Mouse (Mus musculus) hindbrain, postnatal 0 days (tissue): ENCODE measurements around the gene Hgfac. TPM values are rescaled to one million over a fixed set of nuclear protein-coding genes. Genes with fewer than 3 reads are reported as not detected.
A peak's percentile ranks its signal among the peaks of the same experiment; 100 is the strongest.

Source experiments
- ATAC-seq: fragments of 200-750 bp; cut with Nextera tagmentation; 2 replicates; pipeline ENCODE4 v1.8.0; 2017; ENCODE audit warnings: mild to moderate bottlenecking, moderate TSS enrichment, moderate library complexity
- DNase-seq: peaks from one replicate; pipeline ENCODE4 v3.0.0-alpha.2; 2015; ENCODE audit warnings: low spot score
- H3K27ac ChIP-seq: fragments of 300-500 bp; sonication (generic); 2 replicates; pipeline ENCODE4 v1.5.1; 2014; ENCODE audit warnings: mild to moderate bottlenecking
- H3K27me3 ChIP-seq: fragments of 300-500 bp; sonication (generic); 2 replicates; pipeline ENCODE4 v1.6.1; 2014; ENCODE audit warnings: low read length, mixed read lengths; ENCODE audit not compliant: insufficient read depth
- H3K36me3 ChIP-seq: fragments of 300-500 bp; sonication (generic); 2 replicates; pipeline ENCODE4 v1.6.1; 2014; ENCODE audit warnings: low read length, mixed read lengths; ENCODE audit not compliant: insufficient read depth
- H3K4me1 ChIP-seq: fragments of 300-500 bp; sonication (generic); 2 replicates; pipeline ENCODE4 v1.6.1; 2014; ENCODE audit warnings: antibody characterized with exemption, low read length, mixed read lengths; ENCODE audit not compliant: insufficient read depth
- H3K4me2 ChIP-seq: fragments of 300-500 bp; sonication (generic); 2 replicates; pipeline ENCODE4 v1.6.1; 2014; ENCODE audit warnings: low read depth, mild to moderate bottlenecking, low read length, moderate library complexity, mixed read lengths
- H3K4me3 ChIP-seq: fragments of 300-500 bp; sonication (generic); 2 replicates; pipeline ENCODE4 v1.5.1; 2014; ENCODE audit warnings: low read length
- H3K9ac ChIP-seq: fragments of 300-500 bp; sonication (generic); replicated peaks from 2 replicates; pipeline ENCODE4 v1.6.1; 2014; ENCODE audit warnings: mild to moderate bottlenecking, low read length, moderate library complexity, mixed read lengths
- H3K9me3 ChIP-seq: fragments of 300-500 bp; sonication (generic); 2 replicates; pipeline ENCODE4 v1.6.1; 2016; ENCODE audit warnings: low read length, mixed read lengths
- CTCF ChIP-seq: IDR thresholded peaks from 2 replicates; pipeline ENCODE4 v1.5.1; 2016; ENCODE audit warnings: antibody characterized with exemption, control low read depth, low read depth
- WGBS: fragments of 180-500 bp; shearing (Covaris S2); extraction: QIAGEN DNeasy Blood & Tissue Kit; methylation state at CpG from one replicate; pipeline ENCODE4 v1.1.7; 2014; 5-methylcytosine and 5-hydroxymethylcytosine counted together
- polyA plus RNA-seq: library from polyadenylated mRNA; unstranded; fragments of >200 nt; fragmentation: Nextera tagmentation; extraction: Ambion mirVana; gene quantifications from 2 replicates; pipeline ENCODE4 v1.2.1, GENCODE M21; 2015
- total RNA-seq: library from RNA; depleted of rRNA; stranded (reverse); fragments of >200 nt; gene quantifications from 2 replicates; pipeline ENCODE4 v1.2.3, GENCODE M21; 2014

Hgfac gene
- total and polyA plus RNA-seq, 2 experiments from 2014 or later: 0.78 TPM; not detected in 1

DNA sequence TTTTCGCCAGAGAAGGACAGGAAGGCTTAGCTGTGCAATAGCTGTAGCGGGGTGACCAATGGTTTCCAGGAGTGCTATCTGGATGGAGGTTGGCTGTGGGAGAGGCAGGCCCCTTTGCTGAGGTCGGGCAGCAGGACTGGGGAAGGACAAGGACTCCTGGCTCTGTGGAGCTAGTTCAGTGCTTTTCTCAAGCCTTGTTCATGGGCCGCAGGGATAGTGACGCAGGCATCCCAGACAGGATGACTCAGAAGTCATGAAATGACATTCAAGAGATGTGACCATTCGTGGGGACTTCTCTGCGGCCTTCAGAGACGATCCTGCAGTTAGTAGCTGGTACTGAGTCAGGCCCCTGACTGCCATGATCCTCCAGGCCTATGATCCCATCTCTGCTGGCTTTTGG is 29.0 kb downstream of the Hgfac start:
- 91% methylated on average over 8 of the region's 8 CpGs for WGBS
- H3K9me3 ChIP-seq: no peaks in the 10 kb centered on the region
- H3K4me2 ChIP-seq: no peak overlapping the region
- H3K4me3 ChIP-seq: no peak overlapping the region
- no peak for TF ChIP-seq CTCF
- H3K9ac ChIP-seq: no peak overlapping the region
- DNase-seq (no peak), ATAC-seq (no peak)
- no peaks in the 10 kb centered on the region for H3K27me3 ChIP-seq
- no peaks in the 10 kb centered on the region for H3K4me1 ChIP-seq
- no peaks in the 10 kb centered on the region for H3K36me3 ChIP-seq
- no peak overlapping the region for H3K27ac ChIP-seq

- Histone ChIP-seq H3K9me3 (no peaks in the 10 kb centered on the region), H3K4me1 (no peaks in the 10 kb centered on the region), H3K27me3 (no peaks in the 10 kb centered on the region), H3K27ac (no peak overlapping the region), H3K9ac (no peak overlapping the region), H3K4me3 (no peak overlapping the region), H3K4me2 (no peak overlapping the region), H3K36me3 (no peaks in the 10 kb centered on the region)
- whole genome bisulfite sequencing: 20% methylated on average over 7 of the region's 7 CpGs
- DNase-seq: peak; percentile 76
- no peak for TF ChIP-seq CTCF
- peak; percentile 62 for ATAC-seq
These were observed 29.6 kb downstream of the Hgfac start for GRCm38 (mm10) chr5:35070953-35071352.

DNA sequence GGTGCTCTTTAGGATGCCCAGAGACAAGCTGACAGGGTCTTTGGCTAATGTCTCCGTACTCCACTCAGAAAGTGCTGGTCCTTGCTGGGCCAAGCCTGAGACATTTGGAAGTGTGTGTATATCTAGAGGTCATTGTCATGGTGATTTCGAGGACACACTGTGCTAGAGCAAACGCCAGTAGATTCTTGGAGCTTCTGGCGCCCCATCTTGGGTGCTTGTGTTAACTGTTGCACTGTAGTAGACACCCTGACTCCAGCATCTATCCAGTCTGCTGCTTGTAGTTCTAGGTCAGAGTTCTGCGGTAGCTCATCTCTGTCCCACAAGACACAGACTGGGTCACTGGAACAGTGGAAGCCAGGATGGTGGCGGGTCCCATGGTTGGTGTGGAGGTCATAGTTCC is 30.5 kb downstream of the Hgfac start:
- Histone ChIP-seq H3K4me2 (no peak overlapping the region), H3K27me3 (no peaks in the 10 kb centered on the region), H3K4me3 (no peak overlapping the region), H3K9me3 (no peaks in the 10 kb centered on the region), H3K27ac (no peak overlapping the region), H3K4me1 (no peaks in the 10 kb centered on the region), H3K9ac (no peak overlapping the region), H3K36me3 (no peaks in the 10 kb centered on the region)
- DNase-seq: no peak
- TF ChIP-seq CTCF: no peak
- WGBS: 88% methylated on average over 6 of the region's 6 CpGs
- no peak for ATAC-seq

- DNase-seq: no peak
- Histone ChIP-seq H3K27ac (no peak overlapping the region), H3K9ac (no peak overlapping the region), H3K4me3 (no peak overlapping the region), H3K27me3 (no peaks in the 10 kb centered on the region), H3K4me2 (no peak overlapping the region), H3K36me3 (no peaks in the 10 kb centered on the region), H3K4me1 (no peaks in the 10 kb centered on the region), H3K9me3 (no peaks in the 10 kb centered on the region)
- 85% methylated on average over 11 of the region's 11 CpGs for WGBS
- TF ChIP-seq CTCF: no peak
- no peak for ATAC-seq
These were observed 31.9 kb downstream of the Hgfac start for GRCm38 (mm10) chr5:35073235-35073634.

DNA sequence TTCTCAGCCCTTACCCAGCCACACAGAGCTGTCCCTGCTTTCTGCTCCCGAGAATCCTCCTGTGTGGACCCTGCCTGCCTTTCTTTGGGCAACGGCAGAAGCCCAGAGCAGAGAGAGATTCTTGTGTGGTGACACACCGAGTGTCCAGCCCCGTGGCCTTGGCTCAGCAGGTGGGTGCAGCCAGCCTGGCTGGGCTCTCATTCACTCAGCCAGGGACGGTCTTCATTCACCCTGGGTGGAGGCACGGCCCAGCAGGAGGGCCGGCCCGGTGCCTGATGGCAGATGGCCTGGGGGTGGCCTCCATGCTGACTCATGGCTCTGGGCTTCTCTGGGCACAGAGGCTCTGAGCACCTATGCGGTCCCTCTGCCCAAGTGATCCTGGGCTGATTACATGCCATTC is 32.7 kb downstream of the Hgfac start:
- no peaks in the 10 kb centered on the region for H3K36me3 ChIP-seq
- 55% methylated on average over 9 of the region's 9 CpGs for WGBS

GRCm38 (mm10) chr5:35076369-35076768 is 35.1 kb downstream of the Hgfac start:
- Histone ChIP-seq H3K4me2 (no peak overlapping the region), H3K9me3 (no peaks in the 10 kb centered on the region), H3K4me1 (peaks cover 7% of the 10 kb centered on the region; the same call in 1 of the 2 replicates), H3K36me3 (no peaks in the 10 kb centered on the region), H3K4me3 (no peak overlapping the region), H3K27ac (no peak overlapping the region), H3K9ac (no peak overlapping the region), H3K27me3 (no peaks in the 10 kb centered on the region)
- no peak for TF ChIP-seq CTCF
- 96% methylated on average over 1 of the region's 1 CpGs for WGBS
- no peak for DNase-seq
- ATAC-seq: no peak

More for the DNA sequence above, 32.7 kb downstream of the Hgfac start:
- 0 out of 2 replicates have a peak, but pooled peaks cover under 1% of the 10 kb centered on the region for H3K4me1 ChIP-seq
- no peak overlapping the region for H3K4me2 ChIP-seq
- no peak for TF ChIP-seq CTCF
- ATAC-seq (no peak), DNase-seq (no peak)
- no peaks in the 10 kb centered on the region for H3K27me3 ChIP-seq
- no peak overlapping the region for H3K4me3 ChIP-seq
- H3K27ac ChIP-seq: no peak overlapping the region
- H3K9ac ChIP-seq: no peak overlapping the region
- no peaks in the 10 kb centered on the region for H3K9me3 ChIP-seq

- DNase-seq (no peak), ATAC-seq (no peak)
- 37% methylated on average over 18 of the region's 18 CpGs for WGBS
- Histone ChIP-seq H3K4me2 (no peak overlapping the region), H3K9me3 (no peaks in the 10 kb centered on the region), H3K4me1 (peaks cover 7% of the 10 kb centered on the region; the same call in 1 of the 2 replicates), H3K4me3 (no peak overlapping the region), H3K27ac (no peak overlapping the region), H3K36me3 (no peaks in the 10 kb centered on the region), H3K27me3 (no peaks in the 10 kb centered on the region), H3K9ac (no peak overlapping the region)
- TF ChIP-seq CTCF: no peak
These were observed 37.8 kb downstream of the Hgfac start for GRCm38 (mm10) chr5:35079101-35079500.
